In genomic region chr6:148598746-148599337, GRCm38 (mm10) we compare ENCODE assay signal across 8 mouse cellular contexts.
DNase-seq lines count a peak whose midpoint lies in the region; ATAC-seq lines count a peak whose summit lies in the region.

No protein-coding gene starts in this region.

- no peaks in the 10 kb centered on the region for H3K27me3 ChIP-seq in heart, embryonic 14.5 days (ENCODE audit: control insufficient read depth, insufficient read depth, low read length)
- no peaks in the 10 kb centered on the region for H3K27me3 ChIP-seq in limb, embryonic 15.5 days

- no peak overlapping the region for H3K27ac ChIP-seq in heart, embryonic 14.5 days (replicated peaks in 1 of 2; ENCODE audit: control insufficient read depth in 1 of 2, insufficient read depth in 1 of 2, low read depth in 2 of 2, low read length in 2 of 2)
- no peak overlapping the region for H3K27ac ChIP-seq in limb, embryonic 15.5 days

- WGBS in heart, embryonic 14.5 days = 8% methylated on average over 16 of the region's 16 CpGs
- 6% methylated on average over 16 of the region's 16 CpGs for WGBS in limb, embryonic 15.5 days

- no peaks in the 10 kb centered on the region for H3K9me3 ChIP-seq in heart, embryonic 14.5 days (ENCODE audit: control insufficient read depth, low read length)
- H3K9me3 ChIP-seq in limb, embryonic 15.5 days = no peaks in the 10 kb centered on the region

- peak overlapping the region; percentile 32 for H3K9ac ChIP-seq in heart, embryonic 14.5 days (ENCODE audit: low read length)
- no peak overlapping the region for H3K9ac ChIP-seq in limb, embryonic 15.5 days

- peak overlapping the region; percentile 23 to 28; a peak in 3 of 4 replicates for H3K4me3 ChIP-seq in heart, embryonic 14.5 days (ENCODE audit: control insufficient read depth in 1 of 2, insufficient read depth in 1 of 2, low read depth in 1 of 2, low read length in 2 of 2)
- H3K4me3 ChIP-seq in limb, embryonic 15.5 days = peak overlapping the region; percentile 22

- DNase-seq in heart, postnatal 4 days = no peak
- DNase-seq in R1 (ENCODE audit: low read depth, low spot score) = peak; percentile 79
- peak; percentile 24 for DNase-seq in yolk sac, embryonic 10.5 days (ENCODE audit: low spot score)
- DNase-seq in ovary, postnatal 10 days (ENCODE audit: low spot score) = no peak

- no peak for ATAC-seq in heart, embryonic 14.5 days (ENCODE audit: insufficient number of reproducible peaks, insufficient read depth, low FRiP score, low read depth)
- peak; percentile 62; a peak in 3 of 4 replicates for ATAC-seq in hematopoietic stem cell, adult 5-6 weeks (replicated peaks in 1 of 2; ENCODE audit: insufficient read depth in 1 of 2, low FRiP score in 2 of 2, low TSS enrichment in 1 of 2, low read depth in 1 of 2, poor library complexity in 2 of 2, severe bottlenecking in 2 of 2)
- no peak for ATAC-seq in limb, embryonic 15.5 days (ENCODE audit: insufficient number of reproducible peaks, low FRiP score, low TSS enrichment, low read depth)
- ATAC-seq in megakaryocyte progenitor cell, adult 5-6 weeks (replicated peaks; ENCODE audit: poor library complexity) = no peak; the same call in 1 of the 2 replicates

- H3K4me1 ChIP-seq in heart, embryonic 14.5 days (ENCODE audit: control insufficient read depth in 2 of 2, insufficient read depth in 2 of 2, low read length in 2 of 2) = peaks cover 2 to 11% of the 10 kb centered on the region in 2 experiments; a peak in 2 of 4 replicates
- H3K4me1 ChIP-seq in limb, embryonic 15.5 days = peaks cover 12% of the 10 kb centered on the region

- H3K36me3 ChIP-seq in heart, embryonic 14.5 days (ENCODE audit: control insufficient read depth, insufficient read depth, low read length) = no peaks in the 10 kb centered on the region
- H3K36me3 ChIP-seq in limb, embryonic 15.5 days = no peaks in the 10 kb centered on the region

- H3K4me2 ChIP-seq in heart, embryonic 14.5 days (ENCODE audit: low read length) = peak overlapping the region; percentile 64
- peak overlapping the region; percentile 42 for H3K4me2 ChIP-seq in limb, embryonic 15.5 days

Comparison
In these comparisons a context has a peak if more than half of its experiments do, and no peak if none do; other contexts are left out.
1. ATAC-seq: peak in hematopoietic stem cell, adult 5-6 weeks (2 of 2); none in heart, embryonic 14.5 days (single experiment), limb, embryonic 15.5 days (single experiment) and megakaryocyte progenitor cell, adult 5-6 weeks (single experiment).
2. DNase-seq: peak in R1 (single experiment) and yolk sac, embryonic 10.5 days (single experiment); none in heart, postnatal 4 days (single experiment) and ovary, postnatal 10 days (single experiment).